Mouse (Mus musculus): ENCODE measurements around the gene Myl9.
A peak's percentile ranks its signal among the peaks of the same experiment; 100 is the strongest.
"Not testable (repeated sequence)": the region's sequence is repeated elsewhere in the genome, so short reads cannot be mapped to it uniquely, and the experiment has no call there.

Myl9 gene

DNA sequence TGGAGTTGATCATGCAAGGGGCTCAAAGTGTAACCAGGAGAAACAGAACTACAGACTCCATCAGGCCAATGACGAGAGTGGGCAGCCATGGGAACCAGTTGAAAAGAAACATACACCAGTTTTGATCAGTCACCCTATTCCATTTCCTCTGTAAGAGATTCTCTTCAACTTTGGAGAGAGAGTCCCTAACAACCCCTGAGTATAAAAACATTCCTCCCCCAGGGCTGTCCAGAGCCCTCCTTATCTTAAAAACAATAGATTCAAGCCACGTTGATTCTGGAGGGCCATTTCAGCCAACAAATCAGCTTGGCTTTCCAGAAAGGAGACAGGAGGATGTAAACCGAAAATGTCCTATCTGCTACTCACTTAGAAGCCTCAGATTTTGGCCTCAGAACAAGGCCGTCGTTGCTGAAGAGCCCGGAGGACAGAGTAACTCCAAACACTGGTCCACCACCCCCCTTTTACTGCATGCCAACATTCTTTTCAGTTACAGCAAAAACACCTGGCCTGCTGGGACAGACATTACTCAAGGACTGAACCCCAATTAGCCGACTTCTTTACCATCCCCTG lies 8.9 kb downstream of the Myl9 start:
- TF ChIP-seq NANOG (IDR thresholded peaks at IDR 0.05; ENCODE audit: borderline replicate concordance, low read length) (no peak), POU5F1 (IDR thresholded peaks at IDR 0.05; ENCODE audit: borderline replicate concordance, low read length) (no peak), CTCF (conservative IDR thresholded peaks at IDR 0.05; ENCODE audit: low read length) (no peak)

DNA sequence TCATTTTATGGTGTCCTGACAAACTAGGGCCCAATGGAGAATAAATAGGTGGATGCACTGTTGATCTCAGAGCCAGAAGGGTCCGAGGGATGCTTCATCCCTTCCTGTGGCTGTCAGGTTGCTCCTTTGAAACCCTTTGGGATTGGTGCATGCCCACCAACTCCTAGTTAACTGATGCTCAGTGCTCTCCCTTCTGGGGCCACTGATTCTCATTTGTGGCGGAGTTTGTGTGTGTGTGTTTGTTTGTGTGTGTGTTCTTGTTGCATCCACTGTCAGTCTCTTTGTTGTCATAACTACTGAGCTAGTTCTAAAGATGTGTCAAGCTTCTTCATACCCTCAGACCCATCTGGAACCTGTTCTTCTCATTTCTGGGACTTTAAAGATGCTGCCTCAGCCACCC lies 9.7 kb downstream of the Myl9 start:
- H3K27me3 ChIP-seq (ENCODE audit: insufficient read depth, low read length), result no peaks in the 10 kb centered on the region
- TF ChIP-seq NANOG (IDR thresholded peaks at IDR 0.05; ENCODE audit: borderline replicate concordance, low read length), result no peak
- no peak for TF ChIP-seq CTCF (conservative IDR thresholded peaks at IDR 0.05; ENCODE audit: low read length)
- no peak for TF ChIP-seq POU5F1 (IDR thresholded peaks at IDR 0.05; ENCODE audit: borderline replicate concordance, low read length)

More for the DNA sequence above, 8.9 kb downstream of the Myl9 start:
- no peak overlapping the region for H3K4me3 ChIP-seq (replicated peaks; ENCODE audit: low read length)
- H3K36me3 ChIP-seq (ENCODE audit: insufficient read depth, low read length), result no peaks in the 10 kb centered on the region
- H3K4me1 ChIP-seq (replicated peaks; ENCODE audit: low read depth, low read length), result peaks cover 43% of the 10 kb centered on the region
- H3K27me3 ChIP-seq (ENCODE audit: insufficient read depth, low read length), result peaks cover 2% of the 10 kb centered on the region; the same call in 1 of the 2 replicates
- H3K9me3 ChIP-seq (ENCODE audit: low read length), result peaks cover 28% of the 10 kb centered on the region

DNA sequence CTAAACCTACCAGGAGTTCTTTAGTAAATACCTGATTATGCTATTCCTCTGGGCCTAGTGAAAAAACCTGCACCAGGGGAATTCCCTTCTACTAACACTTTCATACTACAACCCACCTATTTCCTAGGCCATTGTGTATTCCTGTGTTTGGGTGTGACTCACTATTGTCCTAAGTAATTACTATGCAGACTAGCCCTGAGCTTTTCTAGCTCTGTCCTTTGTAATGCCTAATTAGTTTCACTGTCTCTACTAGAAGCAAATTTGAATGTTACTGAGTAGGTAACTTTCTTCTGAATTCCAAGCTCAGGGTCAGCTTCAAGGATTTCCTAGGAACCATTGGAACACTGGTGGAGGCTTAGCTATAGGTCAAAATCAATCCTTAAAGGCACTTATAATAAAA lies 11.1 kb downstream of the Myl9 start:
- H3K27me3 ChIP-seq (ENCODE audit: insufficient read depth, low read length); H3K4me3 ChIP-seq (replicated peaks; ENCODE audit: low read length); H3K36me3 ChIP-seq (ENCODE audit: insufficient read depth, low read length): not testable (repeated sequence)
- Histone ChIP-seq H3K9me3 (ENCODE audit: low read length) (peaks cover 28% of the 10 kb centered on the region), H3K4me1 (replicated peaks; ENCODE audit: low read depth, low read length) (peaks cover 25% of the 10 kb centered on the region)
- peak; percentile 77; the same call in 1 of the 2 replicates for TF ChIP-seq NANOG (IDR thresholded peaks at IDR 0.05; ENCODE audit: borderline replicate concordance, low read length)

More for the DNA sequence above, 9.7 kb downstream of the Myl9 start:
- Histone ChIP-seq H3K36me3 (ENCODE audit: insufficient read depth, low read length) (no peaks in the 10 kb centered on the region), H3K4me3 (replicated peaks; ENCODE audit: low read length) (no peak overlapping the region), H3K4me1 (replicated peaks; ENCODE audit: low read depth, low read length) (peaks cover 39% of the 10 kb centered on the region), H3K9me3 (ENCODE audit: low read length) (peaks cover 28% of the 10 kb centered on the region)

DNA sequence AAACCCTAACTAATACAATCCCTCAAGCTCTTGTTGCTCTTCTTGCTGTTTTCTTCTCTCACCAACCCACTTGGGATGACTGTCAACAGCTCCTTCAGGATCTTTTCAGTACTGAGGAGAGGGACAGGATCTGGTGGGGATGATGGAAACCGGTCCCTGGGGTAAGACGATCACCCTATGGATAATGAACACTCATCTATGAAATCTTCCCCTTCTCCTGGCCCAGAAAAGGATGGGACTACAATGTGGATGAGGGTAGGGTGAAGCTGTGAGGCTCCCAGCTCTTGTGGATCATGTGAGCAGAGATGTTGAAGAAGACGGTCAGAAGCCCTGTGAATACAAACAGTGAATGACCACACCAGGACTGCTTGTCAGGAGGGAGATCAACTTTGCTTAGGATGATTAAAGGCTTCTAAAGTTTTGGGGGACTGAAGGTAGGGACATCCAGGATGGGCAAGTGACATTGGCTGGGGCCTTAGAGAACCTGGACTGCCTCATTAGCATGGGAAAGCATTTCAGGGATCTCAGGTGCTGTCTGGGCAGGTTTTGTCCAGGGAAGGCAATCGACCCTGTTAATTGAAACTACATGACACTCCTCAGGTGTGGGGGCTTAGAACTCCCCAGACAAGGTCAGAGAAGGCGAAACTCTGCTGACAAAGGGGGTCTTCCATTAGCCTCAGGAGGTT lies 12.0 kb downstream of the Myl9 start:
- Histone ChIP-seq H3K9me3 (ENCODE audit: low read length) (peaks cover 28% of the 10 kb centered on the region), H3K4me3 (replicated peaks; ENCODE audit: low read length) (no peak overlapping the region), H3K36me3 (ENCODE audit: insufficient read depth, low read length) (no peaks in the 10 kb centered on the region), H3K27me3 (ENCODE audit: insufficient read depth, low read length) (no peaks in the 10 kb centered on the region), H3K4me1 (replicated peaks; ENCODE audit: low read depth, low read length) (peaks cover 17% of the 10 kb centered on the region)
- no peak for TF ChIP-seq CTCF (conservative IDR thresholded peaks at IDR 0.05; ENCODE audit: low read length)
- TF ChIP-seq NANOG (IDR thresholded peaks at IDR 0.05; ENCODE audit: borderline replicate concordance, low read length), result no peak
- no peak for TF ChIP-seq POU5F1 (IDR thresholded peaks at IDR 0.05; ENCODE audit: borderline replicate concordance, low read length)

DNA sequence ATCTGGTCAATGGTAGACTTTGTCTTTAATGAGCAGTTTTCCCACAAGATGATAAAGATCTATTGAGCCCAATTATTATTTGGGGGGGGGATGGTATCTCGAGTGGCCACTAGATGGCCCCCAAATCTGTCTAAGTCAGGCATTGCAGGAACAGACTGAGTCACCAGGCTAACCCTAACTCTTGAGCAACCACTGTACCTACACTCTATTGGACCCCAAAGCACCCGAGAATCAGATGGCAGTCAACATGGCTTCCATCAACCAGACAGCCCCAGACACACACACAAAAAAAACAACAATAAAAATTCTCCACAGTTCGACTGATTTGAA lies 12.5 kb downstream of the Myl9 start:
- Histone ChIP-seq H3K36me3 (ENCODE audit: insufficient read depth, low read length) (no peaks in the 10 kb centered on the region), H3K9me3 (ENCODE audit: low read length) (peaks cover 28% of the 10 kb centered on the region), H3K4me1 (replicated peaks; ENCODE audit: low read depth, low read length) (peaks cover 12% of the 10 kb centered on the region), H3K27me3 (ENCODE audit: insufficient read depth, low read length) (no peaks in the 10 kb centered on the region), H3K4me3 (replicated peaks; ENCODE audit: low read length) (no peak overlapping the region)
- TF ChIP-seq POU5F1 (IDR thresholded peaks at IDR 0.05; ENCODE audit: borderline replicate concordance, low read length) (no peak), CTCF (conservative IDR thresholded peaks at IDR 0.05; ENCODE audit: low read length) (peak; percentile 55)

DNA sequence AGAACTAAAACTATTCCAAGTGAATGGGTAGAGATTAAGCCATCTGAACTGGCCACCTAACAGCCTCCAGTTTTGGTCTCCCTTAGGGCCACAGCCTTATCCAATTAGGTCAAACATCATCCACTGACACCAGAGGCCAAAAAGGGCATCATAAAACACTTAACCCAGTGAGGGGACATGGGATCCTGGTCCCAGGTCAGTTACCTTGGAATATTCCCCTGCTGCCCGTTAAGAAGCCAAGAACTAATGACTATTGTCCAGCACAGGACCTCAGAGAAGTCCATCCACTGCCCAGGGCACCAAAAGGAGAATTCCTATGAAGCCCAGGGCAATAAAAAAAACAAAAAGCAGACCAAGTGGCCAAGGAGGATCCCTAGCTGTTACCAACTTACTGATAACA lies 13.6 kb downstream of the Myl9 start:
- H3K36me3 ChIP-seq (ENCODE audit: insufficient read depth, low read length), result no peaks in the 10 kb centered on the region
- TF ChIP-seq CTCF (conservative IDR thresholded peaks at IDR 0.05; ENCODE audit: low read length) (no peak), NANOG (IDR thresholded peaks at IDR 0.05; ENCODE audit: borderline replicate concordance, low read length) (no peak), POU5F1 (IDR thresholded peaks at IDR 0.05; ENCODE audit: borderline replicate concordance, low read length) (no peak)
- H3K9me3 ChIP-seq (ENCODE audit: low read length), result peaks cover 28% of the 10 kb centered on the region
- H3K27me3 ChIP-seq (ENCODE audit: insufficient read depth, low read length), result no peaks in the 10 kb centered on the region
- H3K4me1 ChIP-seq (replicated peaks; ENCODE audit: low read depth, low read length), result 0 out of 2 replicates have a peak, but pooled peaks cover 8% of the 10 kb centered on the region
- no peak overlapping the region for H3K4me3 ChIP-seq (replicated peaks; ENCODE audit: low read length)

DNA sequence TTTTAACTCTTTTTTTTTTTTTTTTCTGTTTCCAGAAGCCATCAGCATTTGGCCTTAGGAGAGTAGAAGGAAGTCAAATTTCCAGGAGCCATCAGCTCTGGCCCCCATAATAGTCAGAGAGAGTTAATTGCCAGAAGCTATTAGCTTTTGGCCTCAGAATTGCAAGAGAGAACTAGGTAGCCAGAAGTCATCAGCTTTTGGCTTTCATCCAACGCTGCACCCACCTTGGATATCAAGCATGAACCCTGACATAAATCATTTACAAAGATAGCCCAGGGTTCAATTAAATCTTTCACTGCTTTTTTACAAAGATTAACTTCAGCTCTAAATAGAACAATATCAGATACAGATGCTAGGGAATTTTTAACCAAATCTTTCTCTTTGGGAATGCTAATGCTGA lies 23.3 kb downstream of the Myl9 start:
- Histone ChIP-seq H3K4me3 (replicated peaks; ENCODE audit: low read length) (no peak overlapping the region), H3K4me1 (replicated peaks; ENCODE audit: low read depth, low read length) (peaks cover 27% of the 10 kb centered on the region), H3K27me3 (ENCODE audit: insufficient read depth, low read length) (no peaks in the 10 kb centered on the region), H3K36me3 (ENCODE audit: insufficient read depth, low read length) (no peaks in the 10 kb centered on the region), H3K9me3 (ENCODE audit: low read length) (peaks cover 13% of the 10 kb centered on the region)
- TF ChIP-seq POU5F1 (IDR thresholded peaks at IDR 0.05; ENCODE audit: borderline replicate concordance, low read length), result no peak
- TF ChIP-seq NANOG (IDR thresholded peaks at IDR 0.05; ENCODE audit: borderline replicate concordance, low read length), result no peak
- no peak for TF ChIP-seq CTCF (conservative IDR thresholded peaks at IDR 0.05; ENCODE audit: low read length)

DNA sequence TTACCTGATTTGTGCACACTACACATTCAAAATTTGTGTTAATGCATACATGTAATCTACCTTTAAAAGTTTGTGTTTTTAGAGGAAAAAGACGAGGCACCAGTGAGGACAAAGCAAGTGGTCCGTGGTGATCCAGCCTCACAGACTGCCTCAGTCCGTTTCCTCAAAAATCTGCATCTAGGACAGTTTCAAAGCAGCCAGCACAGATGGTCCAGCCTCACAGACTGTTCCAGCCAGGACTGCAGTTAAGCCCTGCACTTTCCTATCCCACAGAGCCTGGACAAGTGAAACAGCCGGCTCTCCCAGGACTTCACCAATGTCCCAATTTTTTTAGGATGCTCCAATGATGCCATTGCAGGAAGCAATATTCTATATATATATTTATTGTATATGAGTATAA lies 25.8 kb downstream of the Myl9 start:
- Histone ChIP-seq H3K36me3 (ENCODE audit: insufficient read depth, low read length) (no peaks in the 10 kb centered on the region), H3K9me3 (ENCODE audit: low read length) (peaks cover 13% of the 10 kb centered on the region), H3K4me1 (replicated peaks; ENCODE audit: low read depth, low read length) (peaks cover 15% of the 10 kb centered on the region), H3K27me3 (ENCODE audit: insufficient read depth, low read length) (no peaks in the 10 kb centered on the region), H3K4me3 (replicated peaks; ENCODE audit: low read length) (no peak overlapping the region)
- no peak for TF ChIP-seq POU5F1 (IDR thresholded peaks at IDR 0.05; ENCODE audit: borderline replicate concordance, low read length)
- TF ChIP-seq CTCF (conservative IDR thresholded peaks at IDR 0.05; ENCODE audit: low read length), result no peak
- TF ChIP-seq NANOG (IDR thresholded peaks at IDR 0.05; ENCODE audit: borderline replicate concordance, low read length), result no peak

DNA sequence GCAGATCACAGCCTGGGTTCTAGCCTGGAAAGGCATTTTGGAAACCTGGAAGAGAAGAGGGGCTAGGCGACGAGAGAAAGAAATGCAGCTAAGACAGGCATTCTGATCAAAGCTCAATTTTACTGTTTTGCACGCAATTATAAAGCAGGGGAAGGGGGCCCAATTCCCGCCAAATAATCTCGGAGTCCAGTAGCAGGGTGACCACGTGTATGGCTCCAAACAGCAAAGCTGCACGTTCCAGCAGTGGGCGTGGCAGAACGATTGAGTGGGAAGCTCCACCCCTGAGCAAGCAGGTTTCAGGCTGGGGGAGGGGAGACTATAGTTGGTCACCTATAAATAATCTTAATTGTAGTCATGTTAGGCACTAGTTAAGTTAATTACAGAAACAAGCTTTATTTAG lies 26.9 kb downstream of the Myl9 start:
- not testable (repeated sequence) for H3K36me3 ChIP-seq (ENCODE audit: insufficient read depth, low read length); H3K9me3 ChIP-seq (ENCODE audit: low read length); H3K27me3 ChIP-seq (ENCODE audit: insufficient read depth, low read length); H3K4me3 ChIP-seq (replicated peaks; ENCODE audit: low read length)
- peaks cover 13% of the 10 kb centered on the region for H3K4me1 ChIP-seq (replicated peaks; ENCODE audit: low read depth, low read length)
